Mouse (Mus musculus) neural tube, embryonic 12.5 days (tissue): ENCODE results near the gene Tgfbr3. TPM values are rescaled to one million over a fixed set of nuclear protein-coding genes. Genes with fewer than 3 reads are reported as not detected.

Experiments
- ATAC-seq: fragments of 200-750 bp; cut with Nextera tagmentation; 2 replicates; pipeline ENCODE4 v1.8.0; 2017; ENCODE audit warnings: low read depth, mild to moderate bottlenecking, moderate TSS enrichment, moderate library complexity; ENCODE audit not compliant: low FRiP score
- H3K27ac ChIP-seq: fragments of 300-500 bp; sonication (generic); 2 replicates; pipeline ENCODE4 v1.5.1; 2016
- H3K27me3 ChIP-seq: fragments of 300-500 bp; sonication (generic); replicated peaks from 2 replicates; pipeline ENCODE4 v1.6.1; 2016; ENCODE audit warnings: mild to moderate bottlenecking
- H3K36me3 ChIP-seq: fragments of 300-500 bp; sonication (generic); 2 replicates; pipeline ENCODE4 v1.6.1; 2016; ENCODE audit warnings: mild to moderate bottlenecking
- H3K4me1 ChIP-seq: fragments of 300-500 bp; sonication (generic); 2 replicates; pipeline ENCODE4 v1.6.1; 2016
- H3K4me2 ChIP-seq: fragments of 300-500 bp; sonication (generic); replicated peaks from 2 replicates; pipeline ENCODE4 v1.6.1; 2016; ENCODE audit warnings: mild to moderate bottlenecking
- H3K4me3 ChIP-seq: fragments of 300-500 bp; sonication (generic); 2 replicates; pipeline ENCODE4 v1.5.1; 2016
- H3K9ac ChIP-seq: fragments of 300-500 bp; sonication (generic); 2 replicates; pipeline ENCODE4 v1.6.1; 2016; ENCODE audit warnings: mild to moderate bottlenecking
- H3K9me3 ChIP-seq: fragments of 300-500 bp; sonication (generic); 2 replicates; pipeline ENCODE4 v1.6.1; 2016; ENCODE audit warnings: mild to moderate bottlenecking
- WGBS: fragments of 180-500 bp; shearing (Covaris S2); methylation state at CpG from one replicate; pipeline ENCODE4 v1.1.7; 2016; 5-methylcytosine and 5-hydroxymethylcytosine counted together
- polyA plus RNA-seq: library from polyadenylated mRNA; unstranded; fragments of >200 nt; fragmentation: Nextera tagmentation; extraction: Ambion mirVana; gene quantifications from 2 replicates; pipeline ENCODE4 v1.2.1, GENCODE M21; 2016

The Tgfbr3 gene
- polyA plus RNA-seq, 1 experiment from 2014 or later, result 8.8 TPM

DNA sequence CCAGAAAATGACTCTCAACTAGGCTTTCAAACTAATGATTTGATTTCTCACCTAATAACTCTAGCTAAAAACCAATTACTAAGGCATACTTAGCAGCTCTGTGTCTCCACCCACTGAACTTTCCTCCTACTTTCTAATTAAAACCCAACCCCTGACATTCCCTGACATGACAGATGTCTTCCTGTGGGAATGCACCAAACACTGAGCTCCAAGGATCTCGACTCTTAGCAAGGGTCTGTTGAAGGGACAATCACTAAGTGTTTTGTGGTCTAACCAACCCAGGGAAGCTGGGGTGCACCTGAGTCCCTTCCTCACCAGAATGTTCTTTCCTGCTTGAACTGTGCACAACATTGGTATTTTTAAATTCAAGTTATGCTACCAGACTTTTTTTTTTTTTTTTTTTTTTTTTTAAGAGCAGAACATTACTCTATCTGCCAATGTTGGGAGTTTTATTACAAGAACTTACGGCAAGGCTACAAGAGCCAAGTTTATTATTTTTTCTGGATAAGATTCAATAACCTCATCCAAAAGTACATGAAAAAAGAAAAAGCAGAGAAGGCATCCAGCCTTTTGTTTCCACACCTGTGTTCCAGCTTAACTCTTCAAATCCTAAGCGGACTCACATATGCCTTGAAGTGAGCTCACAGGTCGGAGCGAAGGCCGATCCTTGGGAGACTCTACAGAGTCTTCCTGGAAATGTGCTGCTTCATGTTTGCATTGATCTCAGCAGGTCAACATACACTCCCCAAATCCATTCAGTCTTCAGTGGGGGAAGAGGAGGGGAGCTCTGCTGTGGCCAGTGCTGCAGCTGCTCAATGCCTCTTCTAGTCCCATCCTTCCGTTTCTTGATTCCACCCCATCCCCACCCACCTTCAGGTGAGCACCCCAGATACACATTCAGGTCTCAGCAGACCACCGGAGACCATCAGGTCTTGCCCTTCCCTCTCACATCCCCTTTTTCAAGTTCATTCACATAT, 129.2 kb downstream of the Tgfbr3 start:
- Histone ChIP-seq H3K4me1 (peaks cover 5% of the 10 kb centered on the region), H3K36me3 (no peaks in the 10 kb centered on the region), H3K9me3 (no peaks in the 10 kb centered on the region), H3K27me3 (no peaks in the 10 kb centered on the region), H3K9ac (no peak overlapping the region), H3K27ac (no peak overlapping the region), H3K4me3 (no peak overlapping the region), H3K4me2 (no peak overlapping the region)
- 84% methylated on average over 8 of the region's 8 CpGs for WGBS
- ATAC-seq, result no peak

DNA sequence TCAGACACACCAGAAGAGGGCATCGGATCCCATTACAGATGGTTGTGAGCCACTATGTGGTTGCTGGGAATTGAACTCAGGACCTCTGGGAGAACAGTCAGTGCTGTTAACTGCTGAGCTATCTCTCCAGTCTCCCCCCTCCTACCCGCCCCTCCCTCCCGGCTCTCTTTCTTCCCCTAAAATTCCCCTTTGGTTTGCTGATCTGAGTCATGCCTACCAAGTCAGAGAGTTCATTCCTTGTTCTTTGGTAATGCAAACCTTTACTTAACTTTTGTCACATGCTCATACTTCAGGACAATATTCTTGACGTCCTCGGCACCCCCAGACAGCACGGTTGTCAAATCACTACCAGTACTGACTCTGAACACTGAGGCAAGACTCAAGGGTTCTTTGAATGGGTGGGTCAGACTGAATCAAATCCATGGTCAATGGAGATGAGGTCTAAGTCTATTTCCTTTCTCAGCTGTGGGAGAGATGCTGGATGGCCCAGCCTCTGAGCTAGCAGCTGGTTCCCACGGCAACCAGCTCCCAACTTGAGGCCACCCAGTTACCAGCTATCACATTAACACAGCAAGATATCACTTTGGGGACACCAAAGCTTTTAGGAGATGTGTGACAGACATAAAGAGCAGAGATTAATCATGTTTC, 130.8 kb downstream of the Tgfbr3 start:
- H3K27ac ChIP-seq, result no peak overlapping the region
- no peak overlapping the region for H3K9ac ChIP-seq
- peak; percentile 68; the same call in 1 of the 2 replicates for ATAC-seq
- 71% methylated on average over 7 of the region's 7 CpGs for WGBS
- H3K9me3 ChIP-seq, result no peaks in the 10 kb centered on the region
- H3K4me2 ChIP-seq, result no peak overlapping the region
- no peaks in the 10 kb centered on the region for H3K36me3 ChIP-seq
- no peak overlapping the region for H3K4me3 ChIP-seq
- peaks cover 5% of the 10 kb centered on the region for H3K4me1 ChIP-seq
- H3K27me3 ChIP-seq, result no peaks in the 10 kb centered on the region

DNA sequence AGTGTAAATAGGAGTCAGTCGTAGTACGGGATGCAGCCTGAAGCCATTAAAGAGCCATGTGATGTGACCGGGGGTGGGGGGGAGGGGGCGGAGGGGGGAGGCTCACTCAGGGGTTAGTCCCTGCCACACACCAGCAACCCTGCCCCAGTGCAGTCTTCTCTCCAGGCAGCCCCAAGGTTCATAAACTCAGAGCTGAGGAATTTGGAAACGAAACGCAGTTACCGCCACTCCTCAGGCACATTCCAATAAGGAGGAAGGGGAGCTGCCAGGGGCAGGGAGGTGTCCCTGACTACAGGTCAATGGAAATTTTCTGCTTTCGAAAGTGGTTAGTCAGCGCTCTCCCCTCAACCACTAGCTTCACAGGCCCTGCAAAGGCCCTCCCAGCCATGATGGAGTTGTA, 132.0 kb downstream of the Tgfbr3 start:
- no peak overlapping the region for H3K27ac ChIP-seq

DNA sequence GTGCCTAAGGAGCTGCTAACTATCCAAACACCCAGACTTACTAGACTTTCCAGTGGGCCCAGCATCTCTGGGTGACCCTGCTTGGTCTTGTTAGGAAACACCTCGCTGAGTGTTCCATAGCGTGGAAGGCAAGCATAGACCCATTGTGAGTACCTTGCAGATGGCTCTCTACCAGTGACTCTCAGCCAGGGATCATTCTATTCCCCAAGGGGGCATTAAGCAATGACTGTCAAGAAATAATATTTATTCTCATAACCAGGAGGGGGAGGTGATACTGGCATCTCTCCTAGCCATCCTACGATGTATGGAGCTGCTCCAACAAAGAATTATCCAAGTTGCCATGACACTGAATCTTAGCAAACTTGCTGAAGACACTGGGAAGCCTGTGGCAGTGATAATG, 133.3 kb downstream of the Tgfbr3 start:
- WGBS, result 81% methylated on average over 3 of the region's 3 CpGs
- no peak overlapping the region for H3K9ac ChIP-seq
- ATAC-seq, result no peak
- H3K27ac ChIP-seq, result no peak overlapping the region
- no peak overlapping the region for H3K4me2 ChIP-seq
- H3K9me3 ChIP-seq, result no peaks in the 10 kb centered on the region
- no peaks in the 10 kb centered on the region for H3K27me3 ChIP-seq
- H3K4me3 ChIP-seq, result no peak overlapping the region
- no peaks in the 10 kb centered on the region for H3K36me3 ChIP-seq
- H3K4me1 ChIP-seq, result peaks cover 9% of the 10 kb centered on the region

More for the DNA sequence above, 132.0 kb downstream of the Tgfbr3 start:
- Histone ChIP-seq H3K27me3 (no peaks in the 10 kb centered on the region), H3K9ac (no peak overlapping the region), H3K36me3 (no peaks in the 10 kb centered on the region), H3K4me1 (peaks cover 5% of the 10 kb centered on the region), H3K4me3 (no peak overlapping the region), H3K4me2 (no peak overlapping the region), H3K9me3 (no peaks in the 10 kb centered on the region)
- ATAC-seq, result 0 out of 2 replicates have a peak, but pooled peaks have one; percentile 9
- WGBS, result 44% methylated on average over 9 of the region's 9 CpGs

DNA sequence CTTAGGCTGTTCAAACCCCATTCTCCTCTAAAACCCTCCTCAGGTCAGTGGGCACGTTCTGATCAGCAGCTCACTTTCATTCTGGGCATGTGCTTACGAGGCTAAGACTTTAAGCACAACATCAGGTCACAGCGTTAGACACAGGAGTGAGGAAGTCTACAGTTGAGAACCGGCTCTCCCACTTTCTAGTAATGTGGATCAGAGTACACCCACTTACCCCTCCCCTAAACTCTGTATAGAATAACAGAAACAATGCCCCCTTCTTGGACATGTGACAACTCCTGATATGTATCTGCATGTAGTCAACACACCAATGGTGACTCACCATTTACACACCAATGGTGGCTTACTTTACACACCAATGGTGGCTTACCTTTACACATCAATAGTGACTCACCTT, 136.4 kb downstream of the Tgfbr3 start:
- peaks cover 16% of the 10 kb centered on the region for H3K4me1 ChIP-seq
- WGBS, result 90% methylated on average over 4 of the region's 4 CpGs
- H3K36me3 ChIP-seq, result no peaks in the 10 kb centered on the region
- no peaks in the 10 kb centered on the region for H3K27me3 ChIP-seq
- H3K9ac ChIP-seq, result no peak overlapping the region
- no peak overlapping the region for H3K4me2 ChIP-seq
- no peaks in the 10 kb centered on the region for H3K9me3 ChIP-seq
- H3K4me3 ChIP-seq, result no peak overlapping the region
- ATAC-seq, result no peak
- H3K27ac ChIP-seq, result no peak overlapping the region

DNA sequence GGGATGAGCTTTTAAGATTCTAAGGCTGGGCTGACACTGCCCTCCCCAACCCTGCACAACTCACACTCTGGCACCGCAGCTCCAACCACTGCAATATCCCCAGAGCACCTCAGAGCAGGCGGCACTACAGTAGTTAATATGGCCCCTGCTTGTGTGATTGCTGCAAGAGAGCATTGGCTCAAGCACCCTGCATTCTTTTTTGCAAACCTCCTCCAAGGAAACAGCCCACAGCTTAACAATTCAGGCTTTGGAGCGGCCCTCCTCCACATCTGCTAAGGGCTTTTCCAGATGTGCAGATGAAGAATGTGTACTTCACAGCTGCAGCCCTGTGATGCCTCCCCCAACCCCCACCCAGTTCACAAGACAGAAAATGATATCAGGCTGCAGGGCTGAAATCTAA, 138.1 kb downstream of the Tgfbr3 start:
- no peaks in the 10 kb centered on the region for H3K36me3 ChIP-seq
- no peak overlapping the region for H3K27ac ChIP-seq
- no peak overlapping the region for H3K4me3 ChIP-seq
- WGBS, result 56% methylated on average over 3 of the region's 3 CpGs
- H3K9ac ChIP-seq, result no peak overlapping the region
- ATAC-seq, result no peak
- H3K27me3 ChIP-seq, result no peaks in the 10 kb centered on the region
- no peak overlapping the region for H3K4me2 ChIP-seq
- no peaks in the 10 kb centered on the region for H3K9me3 ChIP-seq
- peaks cover 20% of the 10 kb centered on the region for H3K4me1 ChIP-seq

DNA sequence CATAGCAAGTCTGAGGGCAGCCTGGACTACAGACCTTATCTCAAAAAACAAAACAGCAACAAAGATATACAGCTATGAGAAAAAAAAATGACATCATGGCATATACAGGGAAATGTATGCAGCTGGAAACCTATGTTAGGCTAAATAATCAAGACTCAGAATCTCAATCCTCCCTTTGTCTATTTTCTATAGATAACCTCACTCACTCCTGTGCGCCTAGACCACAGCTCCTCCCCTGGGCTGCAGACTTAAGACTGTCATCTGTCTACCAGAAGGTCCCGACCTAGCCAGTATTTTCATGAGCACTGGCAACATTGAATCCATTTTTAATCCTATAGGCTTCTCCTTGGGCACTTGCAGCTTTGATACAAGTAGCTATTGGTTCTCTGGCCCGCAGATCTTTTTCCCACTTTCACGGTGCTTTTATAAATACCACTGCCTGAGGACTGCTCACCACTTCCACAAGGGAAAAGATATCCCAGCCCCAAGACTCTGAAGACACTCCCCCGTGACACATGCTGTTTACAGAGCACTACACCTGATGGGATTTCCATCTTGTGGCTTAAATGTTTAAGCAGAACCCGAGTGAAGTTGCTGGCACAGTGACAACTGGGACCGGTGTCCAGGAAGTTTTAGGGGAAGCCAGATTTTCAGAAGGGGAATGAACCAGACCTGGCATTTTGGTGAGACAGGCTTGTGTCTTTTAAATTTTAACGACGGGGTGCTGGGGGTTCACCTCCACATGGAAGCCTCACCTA, 138.7 kb downstream of the Tgfbr3 start:
- Histone ChIP-seq H3K27ac (no peak overlapping the region), H3K4me2 (no peak overlapping the region), H3K9me3 (no peaks in the 10 kb centered on the region), H3K4me3 (no peak overlapping the region), H3K36me3 (no peaks in the 10 kb centered on the region), H3K9ac (no peak overlapping the region), H3K4me1 (peaks cover 20% of the 10 kb centered on the region), H3K27me3 (no peaks in the 10 kb centered on the region)
- no peak for ATAC-seq
- 64% methylated on average over 9 of the region's 9 CpGs for WGBS

DNA sequence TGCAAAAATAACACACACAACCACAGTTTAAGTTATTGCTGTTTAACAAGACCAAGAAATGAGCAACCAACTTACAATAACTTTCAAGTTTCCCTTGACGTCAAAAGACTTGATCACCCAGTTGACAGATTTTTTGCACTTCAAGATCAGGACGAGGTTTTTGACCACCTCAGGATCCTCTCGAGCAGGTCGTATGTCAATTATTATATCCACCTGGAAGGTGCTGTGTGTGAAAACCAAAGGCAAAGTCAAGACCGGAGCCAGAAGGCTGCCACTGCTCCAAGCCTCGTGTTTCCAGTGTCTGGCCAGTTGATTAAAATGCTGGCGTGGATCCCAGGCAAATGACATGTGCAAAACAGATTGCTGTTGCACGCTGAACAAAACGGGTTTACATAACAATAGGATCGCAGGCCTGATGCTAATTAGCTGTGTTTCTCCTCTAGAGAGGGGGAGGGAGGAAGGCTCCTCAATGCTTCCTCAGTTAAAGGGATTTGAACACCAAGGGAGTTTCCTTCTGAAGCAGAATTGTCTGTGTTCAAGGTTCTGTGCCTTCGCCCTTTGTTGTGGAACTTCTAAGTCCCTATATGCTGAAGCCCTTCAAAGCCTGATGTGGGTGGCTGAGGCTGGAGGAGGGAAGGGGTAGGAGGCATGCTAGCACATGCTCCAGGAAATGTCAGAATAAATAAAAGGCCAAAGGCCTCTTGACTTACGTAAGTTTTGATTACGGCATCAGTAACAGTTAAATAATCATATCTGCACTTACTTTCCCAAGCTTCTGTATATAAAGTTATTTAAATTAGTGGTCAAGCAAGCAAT, 141.3 kb downstream of the Tgfbr3 start:
- no peaks in the 10 kb centered on the region for H3K27me3 ChIP-seq
- H3K4me1 ChIP-seq, result peaks cover 30% of the 10 kb centered on the region
- H3K27ac ChIP-seq, result no peak overlapping the region
- H3K4me2 ChIP-seq, result no peak overlapping the region
- no peaks in the 10 kb centered on the region for H3K36me3 ChIP-seq
- H3K9me3 ChIP-seq, result no peaks in the 10 kb centered on the region
- peak; percentile 72 for ATAC-seq
- H3K4me3 ChIP-seq, result no peak overlapping the region
- H3K9ac ChIP-seq, result no peak overlapping the region
- 36% methylated on average over 13 of the region's 13 CpGs for WGBS

DNA sequence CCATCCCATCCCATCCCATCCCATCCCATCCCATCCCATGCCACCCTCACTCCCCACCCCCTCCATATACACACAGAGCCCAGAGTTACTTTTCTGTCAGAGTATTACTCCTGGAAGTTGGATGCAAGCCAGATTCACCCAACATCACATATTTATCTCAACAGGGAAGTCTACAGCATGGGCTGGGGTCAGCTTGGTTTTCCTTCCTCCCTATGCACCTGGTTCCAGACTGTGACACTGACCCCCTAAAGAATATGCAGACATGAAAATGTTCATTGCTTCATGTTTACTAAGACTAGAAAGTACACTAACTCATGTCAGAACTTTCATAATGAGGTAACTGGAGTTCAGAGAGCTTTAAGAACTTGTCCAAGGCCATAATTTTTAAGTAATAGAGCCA, 142.0 kb downstream of the Tgfbr3 start:
- Histone ChIP-seq H3K4me1 (peaks cover 30% of the 10 kb centered on the region), H3K9me3 (no peaks in the 10 kb centered on the region), H3K36me3 (no peaks in the 10 kb centered on the region), H3K27me3 (no peaks in the 10 kb centered on the region), H3K4me3 (no peak overlapping the region), H3K9ac (no peak overlapping the region), H3K27ac (no peak overlapping the region), H3K4me2 (no peak overlapping the region)
- no peak for ATAC-seq

DNA sequence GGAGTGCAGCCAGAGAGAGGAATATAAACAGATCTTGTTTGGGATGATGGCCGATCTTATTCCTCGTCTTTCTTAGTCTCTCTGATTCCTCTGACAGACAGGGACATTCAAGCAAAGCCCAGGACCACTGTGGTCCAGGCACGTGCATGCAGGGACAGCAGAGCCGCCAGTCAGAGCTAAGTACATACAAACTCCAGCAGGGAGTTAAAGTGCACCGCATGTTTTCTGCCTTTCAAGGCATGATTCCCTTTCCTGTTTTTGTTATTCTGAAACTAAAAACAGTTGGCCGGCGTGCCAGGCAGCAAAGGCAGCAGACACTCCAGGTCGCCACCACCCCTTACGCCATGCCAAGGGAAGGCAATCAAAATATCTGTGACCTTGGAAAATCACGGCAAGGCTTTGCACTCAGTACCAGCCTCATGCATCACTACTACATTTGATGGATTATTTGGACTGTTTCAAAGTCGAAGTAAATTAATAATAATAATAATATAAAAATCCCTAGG, 143.3 kb downstream of the Tgfbr3 start:
- WGBS, result 74% methylated on average over 11 of the region's 11 CpGs
- no peak overlapping the region for H3K4me2 ChIP-seq
- no peak for ATAC-seq
- H3K9ac ChIP-seq, result no peak overlapping the region
- no peaks in the 10 kb centered on the region for H3K27me3 ChIP-seq
- H3K4me1 ChIP-seq, result peaks cover 27% of the 10 kb centered on the region
- H3K27ac ChIP-seq, result no peak overlapping the region
- H3K9me3 ChIP-seq, result no peaks in the 10 kb centered on the region
- no peak overlapping the region for H3K4me3 ChIP-seq
- no peaks in the 10 kb centered on the region for H3K36me3 ChIP-seq

DNA sequence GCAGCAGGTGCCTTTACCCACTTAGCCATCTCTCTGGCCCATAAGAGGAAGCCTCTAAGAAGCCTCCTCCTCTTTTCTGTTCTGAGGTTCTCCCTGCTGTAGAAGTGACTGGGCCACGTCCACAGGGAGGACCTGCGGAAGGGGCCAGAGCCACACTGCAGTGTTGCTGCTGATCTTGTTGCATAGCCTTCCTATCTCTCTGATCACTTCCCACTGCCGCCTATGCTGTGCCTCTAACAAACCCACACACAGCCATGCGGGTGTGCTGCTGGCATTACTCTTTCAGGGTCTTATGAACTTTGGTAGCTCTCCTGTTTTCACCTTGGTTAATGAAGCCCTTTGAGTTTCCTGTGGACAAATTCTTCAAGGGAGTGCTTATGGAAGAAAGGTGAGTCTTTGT, 144.3 kb downstream of the Tgfbr3 start:
- WGBS, result 82% methylated on average over 4 of the region's 4 CpGs

More for the DNA sequence above, 144.3 kb downstream of the Tgfbr3 start:
- no peak overlapping the region for H3K9ac ChIP-seq
- H3K9me3 ChIP-seq, result no peaks in the 10 kb centered on the region
- no peak overlapping the region for H3K4me2 ChIP-seq
- no peaks in the 10 kb centered on the region for H3K27me3 ChIP-seq
- no peak overlapping the region for H3K4me3 ChIP-seq
- peaks cover 24% of the 10 kb centered on the region for H3K4me1 ChIP-seq
- H3K36me3 ChIP-seq, result no peaks in the 10 kb centered on the region
- no peak overlapping the region for H3K27ac ChIP-seq
- ATAC-seq, result no peak
